Mouse (Mus musculus): ENCODE data around the gene Dpysl5. TPM values are rescaled to one million over a fixed set of nuclear protein-coding genes. Genes with fewer than 3 reads are reported as not detected.
A peak's percentile ranks its signal among the peaks of the same experiment; 100 is the strongest.

Dpysl5 gene
- total RNA-seq, 2 experiments from 2014 or later, result 114 to 115 TPM

DNA sequence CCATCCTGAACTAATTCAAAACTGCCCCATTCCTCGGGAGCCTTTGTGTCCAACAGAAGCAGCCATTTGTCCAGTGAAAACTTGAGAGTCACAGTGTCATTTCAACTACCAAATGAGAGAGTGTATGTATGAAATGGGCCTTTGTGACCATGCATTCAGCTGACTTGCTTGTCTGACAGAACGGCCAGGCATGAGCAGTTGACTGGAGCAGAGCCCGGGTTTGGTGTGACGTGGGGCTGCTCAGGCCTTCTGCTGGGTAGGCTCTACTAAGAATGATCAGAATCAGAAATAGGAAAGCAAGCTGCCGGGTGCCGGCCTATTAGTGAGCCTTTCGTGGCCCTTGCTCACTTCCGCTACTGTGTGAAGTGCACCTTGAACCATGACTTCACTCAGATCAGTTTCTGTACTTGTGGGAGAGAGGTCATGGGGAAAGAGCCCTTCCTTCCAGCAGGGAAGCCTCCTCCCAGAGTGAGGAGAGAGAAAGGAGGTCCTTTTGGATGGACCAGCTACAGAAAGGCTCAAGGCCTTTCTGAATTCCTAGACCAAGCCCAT lies 107.5 kb downstream of the Dpysl5 start:
- DNase-seq (ENCODE audit: low spot score in 2 of 2), result peak in 1 of 2 experiments; percentile 54

DNA sequence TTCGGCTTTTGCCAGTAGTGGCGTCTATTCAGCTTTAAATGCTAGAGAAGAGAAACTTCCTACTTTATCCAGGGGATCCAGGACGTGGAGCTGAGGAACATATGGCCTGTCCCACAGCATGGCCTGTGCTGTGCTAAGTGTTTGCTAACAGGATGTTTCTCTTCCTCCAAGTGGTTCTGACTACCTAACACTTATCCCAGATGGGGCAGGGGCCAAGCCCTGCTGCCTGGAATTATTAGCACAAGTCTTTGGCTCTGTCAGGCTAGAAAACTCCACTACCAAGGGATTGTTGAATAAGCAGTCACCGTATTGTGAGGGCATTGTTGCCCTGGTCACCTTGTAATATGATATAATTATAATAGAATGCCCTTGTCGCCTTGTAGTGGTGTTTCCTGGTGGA lies 111.3 kb downstream of the Dpysl5 start:
- no peak for DNase-seq (ENCODE audit: low spot score in 2 of 2)

DNA sequence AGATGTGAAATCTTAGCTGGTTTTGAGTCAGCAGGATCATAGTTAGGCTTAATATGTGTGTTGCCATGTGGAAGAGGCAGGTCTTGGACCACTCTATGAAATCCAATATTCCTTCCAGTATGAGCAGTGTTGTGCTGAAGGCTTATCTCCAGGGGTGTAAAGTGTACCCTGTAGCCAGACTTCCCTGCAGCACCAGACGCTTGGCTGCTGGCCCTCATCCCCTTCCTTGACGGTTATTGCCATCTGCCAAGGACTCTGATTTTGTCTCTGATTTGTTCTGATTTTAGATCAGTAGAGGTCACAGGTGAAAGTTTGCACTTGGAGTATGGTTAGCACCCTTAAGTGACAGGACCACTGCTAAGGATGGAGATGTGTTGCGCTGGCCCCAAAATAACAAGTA lies 111.7 kb downstream of the Dpysl5 start:
- DNase-seq (ENCODE audit: low spot score in 2 of 2), result no peak

DNA sequence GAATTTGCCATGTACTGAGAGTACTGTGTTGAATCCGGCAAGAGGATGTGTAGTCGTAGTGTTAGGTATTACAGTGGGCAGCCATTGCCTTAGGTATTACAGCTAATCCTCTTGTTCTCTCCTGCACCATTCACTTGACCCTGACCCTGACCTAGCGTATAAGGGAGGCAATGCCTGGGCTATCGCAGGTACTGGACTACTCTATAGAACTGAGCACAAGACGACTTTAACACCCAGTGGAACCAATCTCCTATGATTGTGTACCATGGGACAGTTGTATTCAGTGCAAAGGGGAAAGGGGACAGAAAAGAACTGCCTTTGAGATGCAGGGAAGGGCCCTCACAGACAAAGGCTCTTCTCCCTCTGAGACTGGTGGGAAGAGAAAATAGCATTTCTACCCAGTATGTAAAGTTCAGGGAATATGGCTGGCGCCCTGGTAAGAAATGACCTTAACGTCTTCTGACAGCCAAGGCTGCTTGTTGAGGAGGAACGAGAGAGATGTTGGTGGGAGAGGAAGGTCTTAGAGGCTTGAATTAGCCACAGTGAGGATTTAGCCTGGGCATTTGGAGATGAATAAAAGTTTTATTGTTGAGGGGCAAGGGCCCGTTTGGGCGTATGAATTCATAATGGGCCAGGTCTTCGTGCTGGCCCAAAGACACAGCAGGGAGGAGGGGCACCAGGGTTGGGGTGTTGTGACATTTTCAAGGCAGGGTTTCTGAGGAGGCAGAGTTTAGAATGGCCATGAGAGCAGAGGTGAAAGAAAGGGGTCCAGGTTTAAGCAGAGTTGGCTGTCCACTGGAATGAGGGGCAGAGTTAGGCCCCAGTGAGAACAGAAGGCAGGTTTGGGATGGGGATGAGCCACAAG lies 113.0 kb downstream of the Dpysl5 start:
- no peak for DNase-seq (ENCODE audit: low spot score in 2 of 2)

DNA sequence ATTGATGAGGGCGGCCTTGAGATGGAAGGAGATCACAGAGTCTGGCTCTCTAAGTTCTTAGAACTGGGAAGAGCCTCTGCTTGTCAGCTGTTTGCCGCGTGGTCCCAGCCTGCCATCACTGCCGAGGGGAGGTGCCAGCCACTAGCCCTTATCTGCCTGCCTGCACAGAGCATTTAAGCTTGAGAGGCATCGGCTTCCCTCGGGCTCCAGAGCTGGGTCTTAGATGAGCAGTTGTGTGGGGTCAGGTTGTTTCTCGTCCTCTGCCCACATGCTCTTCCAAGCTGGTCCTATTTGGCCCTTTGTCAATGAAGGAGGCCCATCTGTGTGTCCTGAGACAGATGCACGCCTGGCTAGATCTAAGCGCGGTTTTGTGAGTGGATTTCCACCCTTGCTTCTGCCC lies 113.8 kb downstream of the Dpysl5 start:
- DNase-seq (ENCODE audit: low spot score in 2 of 2), result no peak

DNA sequence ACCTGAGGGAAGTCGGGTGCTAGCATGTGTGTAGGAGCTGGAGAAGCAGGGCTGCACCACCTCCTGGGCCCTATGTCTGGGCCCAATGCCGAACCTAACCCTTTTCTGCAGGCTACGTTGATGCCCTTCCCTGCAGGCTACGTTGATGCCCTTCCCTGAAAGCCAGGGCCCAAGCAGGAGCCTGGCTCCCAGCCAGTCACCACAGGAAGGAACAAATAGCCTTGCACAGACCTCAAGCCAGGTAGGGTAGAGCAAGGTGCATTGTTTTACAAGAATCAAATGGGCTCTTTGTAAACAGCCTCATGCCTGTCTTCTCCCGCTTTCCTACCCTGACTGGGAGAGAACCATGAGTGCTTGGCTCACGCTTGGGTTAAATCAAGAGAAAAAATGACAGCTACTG lies 114.5 kb downstream of the Dpysl5 start:
- DNase-seq (ENCODE audit: low spot score in 2 of 2), result no peak

DNA sequence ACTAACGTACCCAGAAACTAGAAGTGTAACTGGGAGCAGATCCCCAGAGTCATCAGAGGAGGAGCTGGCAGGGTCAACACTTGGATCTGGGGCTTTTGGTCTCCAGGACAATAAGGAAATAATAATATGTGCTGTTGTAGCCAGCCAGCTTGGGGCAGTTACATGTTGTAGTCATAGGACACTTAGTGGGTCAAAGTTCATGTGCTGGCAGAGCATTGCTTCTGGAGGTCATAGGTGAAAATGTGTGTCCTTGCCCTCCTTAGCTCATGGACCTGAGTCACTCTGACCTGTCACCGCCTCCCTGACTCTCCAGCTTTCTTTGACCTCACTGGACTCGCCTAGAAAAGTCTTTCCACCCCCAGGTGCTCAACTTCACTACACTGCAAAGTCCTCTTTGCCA lies 122.1 kb downstream of the Dpysl5 start:
- DNase-seq (ENCODE audit: low spot score in 2 of 2), result no peak

DNA sequence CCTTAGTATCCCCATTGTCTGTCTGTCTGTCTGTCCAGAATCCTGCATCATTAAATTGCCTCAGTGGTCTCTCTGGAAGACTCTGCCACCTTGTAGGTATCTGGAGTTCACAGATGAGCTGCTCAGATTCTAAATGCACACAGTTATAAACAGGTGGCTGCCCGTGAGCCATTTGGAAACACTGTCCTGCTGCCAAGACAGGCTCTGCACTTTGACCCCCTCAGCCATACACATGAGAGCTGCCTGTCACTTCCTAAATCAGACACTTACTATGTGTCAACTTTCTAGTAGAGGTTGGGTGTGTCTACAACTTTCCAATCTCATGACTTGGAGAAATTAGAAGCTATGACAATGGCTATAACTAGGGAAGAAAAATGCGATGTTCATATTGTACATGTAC lies 128.4 kb downstream of the Dpysl5 start:
- no peak for DNase-seq (ENCODE audit: low spot score in 2 of 2)

DNA sequence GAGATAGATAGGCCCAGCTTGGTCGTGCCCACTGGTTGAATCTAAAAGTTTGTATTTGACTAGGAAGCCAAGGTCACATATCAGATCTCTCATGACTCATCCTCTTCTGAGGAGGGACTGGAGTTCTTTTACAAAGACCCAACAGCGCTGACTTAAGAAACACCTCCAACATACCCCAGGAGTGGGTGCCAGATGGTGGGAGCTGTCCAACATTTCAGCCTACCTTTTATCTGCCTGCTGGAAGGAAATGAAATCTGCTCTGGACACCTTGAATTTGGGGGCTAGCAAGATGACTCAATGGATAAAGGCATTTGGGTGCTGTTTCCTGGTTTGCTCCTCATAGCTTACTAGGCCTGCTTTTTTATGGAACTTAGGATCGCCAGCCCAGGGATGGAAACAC lies 130.5 kb downstream of the Dpysl5 start:
- no peak for DNase-seq (ENCODE audit: low spot score in 2 of 2)

Other genes starting within 250 kb of the Dpysl5 start
- 1 to 10 TPM; 3.5 to 5.5 TPM for gene Otof, start 249.6 kb upstream of the Dpysl5 start, total RNA-seq (2021)
- under 1 TPM in 1 of 2 experiments, not detected in 1; 0.65 TPM for gene 1700001C02Rik, start 245.5 kb upstream of the Dpysl5 start, total RNA-seq (2021)
- gene Cib4, start 165.7 kb upstream of the Dpysl5 start, total RNA-seq (2021), result not detected
- gene Kcnk3, start 123.4 kb upstream of the Dpysl5 start, total RNA-seq (2021), result 1 to 10 TPM; 6.9 to 9.0 TPM
- 10 to 100 TPM; 32.6 to 32.7 TPM for gene Slc35f6, start 63.6 kb upstream of the Dpysl5 start, total RNA-seq (2021)
- 1 to 10 TPM; 4.8 to 5.5 TPM for gene Cenpa, start 44.8 kb upstream of the Dpysl5 start, total RNA-seq (2021)
- 100 to 1,000 TPM; 205 to 211 TPM for gene Mapre3, start 103.1 kb downstream of the Dpysl5 start, total RNA-seq (2021)
- 10 to 100 TPM; 62.4 to 69.4 TPM for gene Tmem214, start 156.4 kb downstream of the Dpysl5 start, total RNA-seq (2021)
- 10 to 100 TPM; 12.7 to 14.7 TPM for gene Agbl5, start 177.1 kb downstream of the Dpysl5 start, total RNA-seq (2021)
- 100 to 1,000 TPM; 100 to 108 TPM for gene Ost4, start 196.2 kb downstream of the Dpysl5 start, total RNA-seq (2021)
- 1 to 10 TPM; 3.9 to 4.5 TPM for gene Emilin1, start 201.8 kb downstream of the Dpysl5 start, total RNA-seq (2021)
- gene Khk, start 209.9 kb downstream of the Dpysl5 start, total RNA-seq (2021), result 10 to 100 TPM; 11.5 to 12.9 TPM
- 10 to 100 TPM; 24.6 to 26.9 TPM for gene Cgref1, start 234.0 kb downstream of the Dpysl5 start, total RNA-seq (2021)
- gene Preb, start 248.8 kb downstream of the Dpysl5 start, total RNA-seq (2021), result 100 to 1,000 TPM; 129 to 131 TPM